Mouse (Mus musculus) stomach, embryonic 16.5 days (tissue): ENCODE measurements around the gene Rps6kl1. TPM values are rescaled to one million over a fixed set of nuclear protein-coding genes. Genes with fewer than 3 reads are reported as not detected.
A peak's percentile ranks its signal among the peaks of the same experiment; 100 is the strongest.

Source experiments
- ATAC-seq: fragments of 200-750 bp; cut with Nextera tagmentation; 2 replicates; pipeline ENCODE4 v1.8.0; 2017; ENCODE audit warnings: moderate number of reproducible peaks, moderate TSS enrichment; ENCODE audit not compliant: insufficient read depth, low FRiP score
- H3K27ac ChIP-seq: fragments of 300-500 bp; sonication (generic); 2 replicates; pipeline ENCODE4 v1.5.1; 2014; ENCODE audit warnings: low read length
- H3K27me3 ChIP-seq: fragments of 300-500 bp; sonication (generic); 2 replicates; pipeline ENCODE4 v1.6.1; 2014; ENCODE audit warnings: low read length, control low read depth, mixed read lengths; ENCODE audit not compliant: control insufficient read depth, insufficient read depth
- H3K36me3 ChIP-seq: fragments of 300-500 bp; sonication (generic); 2 replicates; pipeline ENCODE4 v1.6.1; 2014; ENCODE audit warnings: low read length; ENCODE audit not compliant: control insufficient read depth, insufficient read depth
- H3K4me1 ChIP-seq: fragments of 300-500 bp; sonication (generic); 2 replicates; pipeline ENCODE4 v1.6.1; 2014; ENCODE audit warnings: low read length, control low read depth, mixed read lengths; ENCODE audit not compliant: control insufficient read depth, insufficient read depth
- H3K4me2 ChIP-seq: fragments of 300-500 bp; sonication (generic); 2 replicates; pipeline ENCODE4 v1.6.1; 2014; ENCODE audit warnings: low read depth, low read length, mixed read lengths
- H3K4me3 ChIP-seq: fragments of 300-500 bp; sonication (generic); replicated peaks from 2 replicates; pipeline ENCODE4 v1.5.1; 2014; ENCODE audit warnings: mild to moderate bottlenecking, low read length
- H3K9ac ChIP-seq: fragments of 300-500 bp; sonication (generic); 2 replicates; pipeline ENCODE4 v1.6.1; 2014; ENCODE audit warnings: low read length
- H3K9me3 ChIP-seq: fragments of 300-500 bp; sonication (generic); replicated peaks from 2 replicates; pipeline ENCODE4 v1.6.1; 2016; ENCODE audit warnings: low read length, control low read depth; ENCODE audit not compliant: control insufficient read depth
- WGBS: fragments of 180-500 bp; shearing (Covaris S2); extraction: QIAGEN DNeasy Blood & Tissue Kit; methylation state at CpG from one replicate; pipeline ENCODE4 v1.1.7; 2014; 5-methylcytosine and 5-hydroxymethylcytosine counted together
- polyA plus RNA-seq: library from polyadenylated mRNA; unstranded; fragments of >200 nt; fragmentation: Nextera tagmentation; extraction: Ambion mirVana; gene quantifications from 2 replicates; pipeline ENCODE4 v1.2.1, GENCODE M21; 2015

Gene Rps6kl1
- polyA plus RNA-seq, 1 experiment from 2014 or later: 1.8 TPM

DNA sequence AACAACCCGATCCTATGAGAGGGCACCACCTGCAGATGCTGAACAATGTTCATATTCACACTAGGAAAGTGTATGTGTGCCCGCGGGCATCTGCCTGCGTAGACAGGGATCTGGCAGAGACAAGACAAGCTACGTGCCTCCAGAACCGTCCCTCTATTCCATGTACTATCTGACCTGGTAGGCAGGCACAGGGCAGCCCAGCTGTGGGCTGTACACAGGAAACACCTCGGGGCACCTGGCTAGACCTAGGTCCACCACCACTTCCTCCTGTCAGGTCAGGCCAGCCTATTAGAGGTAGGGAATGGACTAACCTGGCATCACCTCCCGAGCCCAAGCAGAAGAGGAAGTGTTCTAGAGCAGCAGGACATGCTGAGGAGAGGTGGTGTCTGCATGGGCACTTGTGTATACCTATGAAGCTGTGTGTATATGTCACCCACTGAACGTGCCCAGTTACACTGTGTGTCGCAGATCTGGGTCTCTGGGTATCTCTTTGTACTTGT lies 26.7 kb upstream of the Rps6kl1 start, which contains the start of gene Pgf:
TSS of gene Pgf (minus strand) at position 51 of the 500 bp plus-strand sequence.
- Histone ChIP-seq H3K27ac (no peak within 1 kb of the TSS), H3K4me1 (peaks cover 45% of the 10 kb centered on the region)

DNA sequence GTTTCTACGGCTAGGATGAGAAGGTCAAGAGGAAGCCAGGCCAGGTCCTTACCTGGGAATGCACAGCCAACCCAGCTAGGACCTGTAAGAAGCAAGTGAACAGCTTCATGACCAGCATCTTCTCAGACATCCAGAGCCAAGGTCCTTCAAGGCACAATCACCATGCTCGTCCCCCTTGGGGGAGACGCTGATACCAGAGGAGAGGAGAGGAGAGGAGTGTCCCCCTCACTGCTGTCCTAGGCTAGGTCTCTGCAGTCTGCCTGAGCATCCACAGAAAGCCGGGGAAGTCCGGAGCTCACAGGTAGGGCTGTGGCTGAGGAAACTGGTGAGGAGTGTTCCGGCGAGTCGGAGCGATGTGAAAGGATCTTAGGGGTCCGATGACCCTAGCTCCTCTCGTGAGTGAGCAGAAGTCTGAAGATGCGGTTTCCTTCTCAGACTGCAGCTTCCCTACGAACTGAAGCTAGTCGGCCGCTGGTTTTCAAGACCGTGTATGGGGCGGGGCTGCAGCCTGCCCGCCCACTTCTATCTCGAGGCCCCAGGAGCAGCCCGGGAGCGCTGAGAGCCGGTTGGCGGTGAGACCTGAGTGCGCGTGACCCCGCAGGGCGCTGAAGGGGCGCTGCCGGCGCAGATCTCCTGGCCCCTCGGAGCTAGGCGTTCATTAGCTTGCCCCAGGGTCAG lies 25.9 kb upstream of the Rps6kl1 start:
- Histone ChIP-seq H3K9ac (peak overlapping the region; percentile 69), H3K4me3 (peak overlapping the region; percentile 46), H3K27ac (no peak overlapping the region), H3K9me3 (no peaks in the 10 kb centered on the region), H3K4me2 (peak overlapping the region; percentile 85), H3K36me3 (no peaks in the 10 kb centered on the region), H3K4me1 (peaks cover 45% of the 10 kb centered on the region), H3K27me3 (no peaks in the 10 kb centered on the region)
- WGBS: 2% methylated on average over 32 of the region's 32 CpGs
- ATAC-seq: peak; percentile 55; the same call in 1 of the 2 replicates

More for the DNA sequence above, 26.7 kb upstream of the Rps6kl1 start, which contains the start of gene Pgf:
- Histone ChIP-seq H3K36me3 (no peaks in the 10 kb centered on the region), H3K4me2 (peak within 1 kb of the TSS; percentile 85), H3K27me3 (no peaks in the 10 kb centered on the region), H3K4me3 (peak within 1 kb of the TSS; percentile 46), H3K9me3 (no peaks in the 10 kb centered on the region), H3K9ac (peak within 1 kb of the TSS; percentile 69)
- 74% methylated on average over 10 of the region's 10 CpGs for WGBS
- no peak for ATAC-seq

DNA sequence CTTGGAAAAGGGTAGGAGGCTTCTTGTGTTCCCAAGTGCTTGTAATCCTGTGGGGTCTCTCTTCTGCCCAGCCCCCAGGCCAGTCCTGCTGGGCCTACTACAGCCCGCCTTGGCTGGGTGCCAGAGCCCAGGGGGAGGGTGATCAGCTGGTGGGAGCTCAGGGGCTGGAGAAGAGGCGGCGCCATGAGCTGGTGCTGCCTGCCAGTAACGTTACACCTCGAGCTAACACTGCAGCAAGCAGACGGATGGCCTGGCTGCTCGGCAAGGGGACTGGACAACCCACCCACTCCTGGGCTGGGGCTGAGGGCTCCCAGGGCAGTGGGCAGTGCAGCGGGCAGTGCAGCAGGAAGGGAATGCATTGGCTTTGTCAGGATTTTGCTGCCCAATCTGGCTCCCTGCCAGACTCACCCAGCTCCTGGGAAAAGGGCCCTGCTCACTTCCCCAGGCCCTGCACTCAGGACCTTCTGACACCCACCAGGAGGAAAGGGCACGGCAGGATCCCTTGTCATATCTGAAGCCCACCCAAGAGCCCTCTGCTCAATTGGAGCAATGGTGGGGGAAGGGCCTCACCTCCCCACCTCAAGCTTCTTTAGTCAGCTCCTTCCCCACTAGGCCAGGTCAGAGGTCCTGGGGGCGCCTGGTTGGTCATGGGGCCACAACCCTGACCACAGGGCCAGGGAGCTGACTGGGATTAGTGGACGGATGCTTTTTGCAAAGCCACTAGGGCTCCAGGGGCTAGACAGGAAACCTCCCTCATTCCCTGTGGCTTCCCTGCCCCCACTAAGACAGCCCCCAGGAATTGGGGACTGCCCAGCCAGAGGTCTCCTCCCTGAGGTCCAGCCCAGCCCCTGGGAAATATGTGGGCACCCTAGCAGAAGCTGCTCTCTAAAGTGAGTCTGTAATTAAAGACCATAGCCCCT lies 25.1 kb upstream of the Rps6kl1 start:
- Histone ChIP-seq H3K4me3 (peak overlapping the region; percentile 46), H3K4me2 (peak overlapping the region; percentile 85), H3K27me3 (no peaks in the 10 kb centered on the region), H3K4me1 (peaks cover 41% of the 10 kb centered on the region), H3K9ac (peak overlapping the region; percentile 69), H3K27ac (peak overlapping the region; percentile 66), H3K36me3 (no peaks in the 10 kb centered on the region), H3K9me3 (no peaks in the 10 kb centered on the region)
- WGBS: 18% methylated on average over 11 of the region's 11 CpGs
- peak; percentile 76 for ATAC-seq

DNA sequence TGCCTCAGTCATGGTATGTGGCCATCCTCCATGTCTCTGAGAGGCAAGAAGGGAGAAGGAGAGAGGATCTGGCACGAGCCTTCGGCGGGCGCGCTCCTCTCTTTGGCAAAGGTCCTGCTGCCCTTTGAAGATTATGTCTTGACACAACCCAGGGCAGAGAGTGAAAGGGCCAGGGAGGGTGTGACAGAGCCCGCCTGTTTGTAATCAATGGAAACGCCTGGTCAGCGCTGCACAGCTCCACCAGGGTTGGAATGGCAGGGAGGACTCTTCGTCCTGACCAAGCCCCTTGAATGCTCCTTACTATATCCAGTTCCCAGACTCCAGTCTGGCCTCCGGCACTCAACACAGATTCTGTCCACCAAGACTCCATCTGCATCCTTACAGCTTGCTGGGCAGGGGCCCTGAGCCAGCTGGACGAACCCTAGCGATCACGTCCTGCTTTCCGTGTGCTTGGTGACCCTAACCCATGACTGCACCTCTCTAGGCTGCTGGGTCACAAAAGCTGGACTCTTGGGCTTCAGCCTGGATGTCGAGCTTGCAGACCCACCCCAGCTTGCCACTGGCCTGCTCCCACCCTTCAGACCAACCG lies 24.1 kb upstream of the Rps6kl1 start:
- Histone ChIP-seq H3K4me2 (peak overlapping the region; percentile 85), H3K9ac (peak overlapping the region; percentile 69), H3K36me3 (no peaks in the 10 kb centered on the region), H3K27ac (peak overlapping the region; percentile 66), H3K4me1 (peaks cover 41% of the 10 kb centered on the region), H3K27me3 (no peaks in the 10 kb centered on the region), H3K4me3 (peak overlapping the region; percentile 46), H3K9me3 (no peaks in the 10 kb centered on the region)
- ATAC-seq: no peak; the same call in 1 of the 2 replicates
- WGBS: 29% methylated on average over 16 of the region's 16 CpGs

DNA sequence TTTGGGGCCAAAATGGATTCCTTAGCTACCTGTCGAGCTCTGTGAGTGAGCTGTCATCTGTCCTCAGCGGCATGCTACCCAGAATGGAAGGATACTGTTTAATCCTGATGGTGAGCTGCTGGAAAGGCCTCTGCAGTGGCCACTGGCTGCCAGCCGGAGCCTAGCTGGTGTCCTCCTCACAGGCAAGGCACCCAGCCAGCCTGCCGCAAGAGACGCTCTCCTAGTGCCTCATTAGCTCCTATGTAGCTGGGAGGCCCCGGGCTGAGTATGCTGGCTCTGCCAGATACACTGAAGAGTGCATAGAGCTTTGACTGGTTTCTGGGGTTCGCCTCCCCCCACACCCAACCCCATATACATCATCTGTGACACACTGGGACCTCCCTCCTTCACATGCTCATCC lies 23.0 kb upstream of the Rps6kl1 start:
- peaks cover 41% of the 10 kb centered on the region for H3K4me1 ChIP-seq
- no peak for ATAC-seq
- H3K9me3 ChIP-seq: no peaks in the 10 kb centered on the region
- no peaks in the 10 kb centered on the region for H3K36me3 ChIP-seq
- WGBS: 60% methylated on average over 7 of the region's 7 CpGs
- no peak overlapping the region for H3K9ac ChIP-seq
- H3K27me3 ChIP-seq: no peaks in the 10 kb centered on the region
- H3K4me3 ChIP-seq: no peak overlapping the region
- no peak overlapping the region for H3K27ac ChIP-seq
- no peak overlapping the region for H3K4me2 ChIP-seq

DNA sequence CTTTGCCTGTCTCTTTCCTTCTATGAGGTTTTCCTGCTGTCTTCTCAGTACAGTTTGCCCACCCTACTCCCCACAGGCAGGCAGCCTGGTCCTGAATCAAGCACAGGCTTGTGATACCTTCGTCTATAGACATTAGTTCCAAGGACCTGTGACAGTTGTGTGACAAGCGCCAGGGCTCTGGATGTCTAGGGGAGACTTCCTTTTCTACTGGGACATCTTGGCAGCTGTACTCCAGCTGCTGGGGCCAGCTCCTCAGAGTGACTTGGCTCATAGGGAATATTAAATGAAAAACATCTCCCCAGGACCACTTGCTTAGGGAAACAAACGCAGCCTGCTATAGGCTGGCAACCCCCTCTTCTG lies 19.9 kb upstream of the Rps6kl1 start:
- Histone ChIP-seq H3K27ac (no peak overlapping the region), H3K4me1 (peaks cover 24% of the 10 kb centered on the region), H3K27me3 (no peaks in the 10 kb centered on the region), H3K4me3 (no peak overlapping the region), H3K4me2 (no peak overlapping the region), H3K9me3 (no peaks in the 10 kb centered on the region), H3K36me3 (no peaks in the 10 kb centered on the region), H3K9ac (no peak overlapping the region)
- ATAC-seq: no peak
- 72% methylated on average over 3 of the region's 3 CpGs for WGBS

DNA sequence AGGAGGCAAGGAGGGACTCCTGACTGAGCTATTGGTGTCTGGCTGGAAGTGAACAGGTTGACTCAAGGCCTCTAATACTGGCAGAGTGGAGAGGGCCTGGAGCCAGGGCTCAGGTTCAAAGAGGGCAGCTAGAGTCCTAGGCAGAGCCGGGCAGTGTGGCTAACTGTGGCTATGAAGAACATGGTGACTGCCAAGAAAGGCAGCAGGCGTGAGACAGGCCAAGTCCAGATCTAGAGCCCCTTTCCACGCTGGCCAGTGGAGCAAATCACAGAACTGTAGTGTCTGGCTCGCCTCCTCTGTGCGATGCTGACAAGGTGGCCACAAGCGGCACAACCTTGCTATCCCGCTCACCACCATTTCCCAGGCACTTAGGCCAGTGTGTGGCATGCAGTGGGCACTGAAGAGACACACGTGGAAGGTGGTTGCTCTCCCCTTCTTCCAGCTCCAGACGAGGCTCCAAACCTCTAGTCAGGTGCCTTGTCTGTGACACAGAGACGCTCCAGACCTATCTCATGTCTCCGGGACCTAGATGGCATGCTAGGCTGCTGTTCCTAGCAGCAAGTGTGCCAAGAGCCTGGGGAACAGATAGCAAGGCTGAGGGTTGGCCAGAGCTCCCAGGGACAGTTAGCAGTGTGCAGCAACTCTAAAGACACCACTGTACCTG lies 19.4 kb upstream of the Rps6kl1 start:
- ATAC-seq: no peak
- Histone ChIP-seq H3K9ac (no peak overlapping the region), H3K4me2 (no peak overlapping the region), H3K4me3 (no peak overlapping the region), H3K36me3 (no peaks in the 10 kb centered on the region), H3K27ac (no peak overlapping the region), H3K9me3 (no peaks in the 10 kb centered on the region), H3K27me3 (no peaks in the 10 kb centered on the region), H3K4me1 (peaks cover 19% of the 10 kb centered on the region)
- 85% methylated on average over 11 of the region's 11 CpGs for WGBS

DNA sequence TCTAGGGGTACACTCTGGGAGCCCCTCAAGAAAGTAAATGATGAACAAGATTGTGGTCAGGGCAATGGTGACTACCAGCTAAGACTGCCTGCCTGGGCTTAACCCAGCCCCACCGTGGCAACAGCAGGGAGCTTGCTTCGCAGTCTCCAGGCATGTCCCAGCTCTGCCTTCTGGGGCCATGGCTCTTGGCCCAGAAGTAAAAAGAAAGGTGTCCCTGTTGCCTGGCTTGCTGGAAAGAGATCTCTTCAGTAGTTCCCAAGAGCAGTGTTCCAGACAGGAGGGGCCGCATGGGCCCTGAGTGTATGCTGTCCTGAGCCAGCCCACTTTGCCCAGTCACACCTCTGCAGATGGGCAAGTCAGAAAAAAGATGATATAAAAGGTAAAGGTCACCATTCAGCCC lies 18.8 kb upstream of the Rps6kl1 start:
- peaks cover 14% of the 10 kb centered on the region for H3K4me1 ChIP-seq
- no peaks in the 10 kb centered on the region for H3K36me3 ChIP-seq
- 65% methylated on average over 3 of the region's 3 CpGs for WGBS
- no peak overlapping the region for H3K4me3 ChIP-seq
- no peak for ATAC-seq
- H3K27me3 ChIP-seq: no peaks in the 10 kb centered on the region
- no peak overlapping the region for H3K27ac ChIP-seq
- no peaks in the 10 kb centered on the region for H3K9me3 ChIP-seq
- H3K9ac ChIP-seq: peak overlapping the region; percentile 0; the same call in 1 of the 2 replicates
- 0 out of 2 replicates have a peak overlapping the region, but pooled peaks have one; percentile 28 for H3K4me2 ChIP-seq
